Mouse (Mus musculus) cerebellum, adult 2 months (tissue): ENCODE results near the gene Slc37a4. TPM values are rescaled to one million over a fixed set of nuclear protein-coding genes. Genes with fewer than 3 reads are reported as not detected.
"Not testable (repeated sequence)": the region's sequence is repeated elsewhere in the genome, so short reads cannot be mapped to it uniquely, and the experiment has no call there.

Experiments
- DNase-seq, 2 experiments: peaks; one replicate each; pipeline ENCODE4 v3.0.0; 2021
- H3K27ac ChIP-seq: fragments of 200-500 bp; 2 replicates; pipeline ENCODE4 v1.5.1; 2012; ENCODE audit warnings: low read length, control low read depth, inconsistent platforms; ENCODE audit not compliant: insufficient read depth
- H3K27me3 ChIP-seq: fragments of 200-500 bp; 2 replicates; pipeline ENCODE4 v1.6.1; 2012; ENCODE audit warnings: inconsistent platforms, mild to moderate bottlenecking, low read length, moderate library complexity; ENCODE audit not compliant: control insufficient read depth, insufficient read depth
- H3K4me1 ChIP-seq: fragments of 200-500 bp; 2 replicates; pipeline ENCODE4 v1.6.1; 2011; ENCODE audit warnings: low read length; ENCODE audit not compliant: control insufficient read depth, insufficient read depth
- H3K4me3 ChIP-seq: fragments of 200-500 bp; replicated peaks from 2 replicates; pipeline ENCODE3; 2011; ENCODE audit warnings: mild to moderate bottlenecking, low read depth, low read length, control low read depth; ENCODE audit not compliant: insufficient read depth
- CTCF ChIP-seq: fragments of 200-500 bp; IDR thresholded peaks from 2 replicates; pipeline ENCODE4 v1.5.1; 2011; ENCODE audit warnings: low read depth, mild to moderate bottlenecking, control low read depth, low read length, moderate library complexity, borderline replicate concordance; ENCODE audit not compliant: insufficient read depth
- POLR2A ChIP-seq: fragments of 200-500 bp; IDR thresholded peaks from 2 replicates; pipeline ENCODE4 v1.6.1; 2011; ENCODE audit warnings: low read length, control low read depth, borderline replicate concordance; ENCODE audit not compliant: insufficient read depth
- WGBS: fragments of 180-500 bp; shearing (Covaris S2); methylation state at CpG from one replicate; pipeline ENCODE4 v1.1.7; 2018; 5-methylcytosine and 5-hydroxymethylcytosine counted together
- polyA plus RNA-seq: library from polyadenylated mRNA; depleted of rRNA; stranded (reverse); fragments of >200 nt; gene quantifications from 2 replicates; pipeline ENCODE4 v1.2.3, GENCODE M21; 2012; rRNA removed

Slc37a4 gene
- polyA plus RNA-seq, 1 experiment: 52.2 TPM

- DNase-seq: no peak
- Histone ChIP-seq H3K4me1 (no peaks in the 10 kb centered on the region), H3K27ac (no peak overlapping the region), H3K27me3 (no peaks in the 10 kb centered on the region), H3K4me3 (no peak overlapping the region)
- TF ChIP-seq POLR2A: no peak
- TF ChIP-seq CTCF: no peak
- WGBS: 75% methylated on average over 4 of the region's 4 CpGs
Observed at GRCm38 (mm10) chr9:44423576-44423975, 26.9 kb downstream of the Slc37a4 start.

GRCm38 (mm10) chr9:44432577-44433185, 36.0 kb downstream of the Slc37a4 start:
- Histone ChIP-seq H3K4me3 (no peak overlapping the region), H3K27ac (no peak overlapping the region), H3K27me3 (no peaks in the 10 kb centered on the region), H3K4me1 (no peaks in the 10 kb centered on the region)
- TF ChIP-seq POLR2A (no peak), CTCF (no peak)
- no peak for DNase-seq
- 49% methylated on average over 5 of the region's 5 CpGs for WGBS

- DNase-seq: no peak
- Histone ChIP-seq H3K4me1 (no peaks in the 10 kb centered on the region), H3K27ac (no peak overlapping the region), H3K27me3 (no peaks in the 10 kb centered on the region), H3K4me3 (no peak overlapping the region)
- WGBS: 76% methylated on average over 6 of the region's 6 CpGs
- TF ChIP-seq POLR2A (no peak), CTCF (no peak)
Observed at GRCm38 (mm10) chr9:44435747-44436146, 39.1 kb downstream of the Slc37a4 start.

- TF ChIP-seq POLR2A (no peak), CTCF (no peak)
Observed at GRCm38 (mm10) chr9:44440961-44441360, 44.3 kb downstream of the Slc37a4 start, which contains the start of gene Foxr1. TSS of gene Foxr1 (minus strand) at chr9:44441136.

GRCm38 (mm10) chr9:44444402-44445025, 47.9 kb downstream of the Slc37a4 start:
- not testable (repeated sequence) for H3K4me3 ChIP-seq, DNase-seq, H3K4me1 ChIP-seq, H3K27me3 ChIP-seq, H3K27ac ChIP-seq
- 86% methylated on average over 7 of the region's 7 CpGs for WGBS

More at GRCm38 (mm10) chr9:44440961-44441360, 44.3 kb downstream of the Slc37a4 start, which contains the start of gene Foxr1:
- Histone ChIP-seq H3K4me3 (no peak within 1 kb of the TSS), H3K27ac (no peak within 1 kb of the TSS), H3K27me3 (no peaks in the 10 kb centered on the region), H3K4me1 (no peaks in the 10 kb centered on the region)
- WGBS: 79% methylated on average over 19 of the region's 19 CpGs
- DNase-seq: no peak

- Histone ChIP-seq H3K27me3 (no peaks in the 10 kb centered on the region), H3K27ac (no peak overlapping the region), H3K4me1 (no peaks in the 10 kb centered on the region), H3K4me3 (no peak overlapping the region)
- no peak for DNase-seq
- TF ChIP-seq POLR2A: no peak
- TF ChIP-seq CTCF: no peak
Observed at GRCm38 (mm10) chr9:44450387-44450786, 53.7 kb downstream of the Slc37a4 start.

Other genes with a start within 250 kb of the Slc37a4 start
- gene Cbl, start 162.8 kb upstream of the Slc37a4 start, polyA plus RNA-seq: 14.5 and 15.3 TPM in 2 replicates
- 3.7 and 7.0 TPM in 2 replicates for gene Ccdc153, start 156.2 kb upstream of the Slc37a4 start, polyA plus RNA-seq
- gene Pdzd3, start 145.4 kb upstream of the Slc37a4 start, polyA plus RNA-seq: 0.08 and 0.19 TPM in 2 replicates
- gene Nlrx1, start 128.3 kb upstream of the Slc37a4 start, polyA plus RNA-seq: 7.9 and 9.9 TPM in 2 replicates
- 105 and 120 TPM in 2 replicates for gene Abcg4, start 108.2 kb upstream of the Slc37a4 start, polyA plus RNA-seq
- 35.8 and 36.0 TPM in 2 replicates for gene Hinfp, start 91.2 kb upstream of the Slc37a4 start, polyA plus RNA-seq
- 112 and 113 TPM in 2 replicates for gene C2cd2l, start 76.6 kb upstream of the Slc37a4 start, polyA plus RNA-seq
- gene Dpagt1, start 70.8 kb upstream of the Slc37a4 start, polyA plus RNA-seq: 23.5 and 23.6 TPM in 2 replicates
- 63.1 and 63.5 TPM in 2 replicates for gene H2afx, start 62.2 kb upstream of the Slc37a4 start, polyA plus RNA-seq
- gene Hmbs, start 52.6 kb upstream of the Slc37a4 start, polyA plus RNA-seq: 32.2 and 35.4 TPM in 2 replicates
- gene Vps11, start 35.2 kb upstream of the Slc37a4 start, polyA plus RNA-seq: 58.4 and 60.9 TPM in 2 replicates
- gene Hyou1, start 17.4 kb upstream of the Slc37a4 start, polyA plus RNA-seq: 53.2 and 55.0 TPM in 2 replicates
- gene Rps25, start 10.3 kb downstream of the Slc37a4 start, polyA plus RNA-seq: 434 and 456 TPM in 2 replicates
- gene Trappc4, start 10.7 kb downstream of the Slc37a4 start, polyA plus RNA-seq: 97.9 and 103 TPM in 2 replicates
- 50.1 and 53.2 TPM in 2 replicates for gene Ccdc84, start 21.7 kb downstream of the Slc37a4 start, polyA plus RNA-seq
- gene Foxr1, start 44.3 kb downstream of the Slc37a4 start, polyA plus RNA-seq: not detected in 2 replicates
- gene Upk2, start 58.1 kb downstream of the Slc37a4 start, polyA plus RNA-seq: 0.13 TPM in 1 of 2 replicates, not detected in the other
- 22.0 and 22.3 TPM in 2 replicates for gene Bcl9l, start 86.0 kb downstream of the Slc37a4 start, polyA plus RNA-seq
- gene Cxcr5, start 165.0 kb downstream of the Slc37a4 start, polyA plus RNA-seq: 0.08 and 0.20 TPM in 2 replicates
- 41.8 TPM in 2 replicates for gene Ddx6, start 208.0 kb downstream of the Slc37a4 start, polyA plus RNA-seq